41 mouse cellular contexts compared by ENCODE assay signal in genomic region chr9:99221636-99222035, GRCm38 (mm10). TPM values are rescaled to one million over a fixed set of nuclear protein-coding genes. Genes with fewer than 3 reads are reported as not detected.
"Had no signal": no experiment of that assay in that cellular context is flagged by ENCODE, and none has a peak within 500 bp of the region (broad histone marks: within the 10 kb centered on the region; RNA-seq: fewer than 3 reads in every experiment).

No protein-coding gene starts in this region.

- ATAC-seq: forebrain, embryonic 13.5 days; forebrain, embryonic 14.5 days; forebrain, embryonic 15.5 days; forebrain, embryonic 16.5 days; forebrain, postnatal 0 days had no signal

- H3K9ac ChIP-seq: embryonic facial prominence, embryonic 12.5 days; embryonic facial prominence, embryonic 13.5 days; embryonic facial prominence, embryonic 15.5 days; forebrain, embryonic 12.5 days; forebrain, embryonic 13.5 days; forebrain, embryonic 15.5 days; forebrain, postnatal 0 days; heart, embryonic 12.5 days had no signal

- H3K27ac ChIP-seq: embryonic facial prominence, embryonic 10.5 days; embryonic facial prominence, embryonic 12.5 days; embryonic facial prominence, embryonic 13.5 days; embryonic facial prominence, embryonic 15.5 days; forebrain, embryonic 10.5 days; forebrain, embryonic 12.5 days; forebrain, embryonic 13.5 days; forebrain, embryonic 15.5 days; gastrocnemius, adult 2 months; heart, adult 2 months; heart, embryonic 10.5 days had no signal

- DNase-seq: cerebellum, adult 9-11 months; cerebellum, postnatal 10 days; cerebellum, postnatal 14 days; cerebellum, postnatal 25 days; cerebellum, postnatal 36 days; embryo, embryonic 11 days; forebrain, postnatal 0 days; gastrocnemius, adult 2 months; gastrocnemius, postnatal 10 days; gastrocnemius, postnatal 14 days; gastrocnemius, postnatal 25 days; gastrocnemius, postnatal 36 days; heart, adult 11 months; heart, adult 18-20 months; heart, adult 2 months had no signal

- H3K36me3 ChIP-seq: embryonic facial prominence, embryonic 10.5 days; embryonic facial prominence, embryonic 12.5 days; embryonic facial prominence, embryonic 13.5 days; embryonic facial prominence, embryonic 15.5 days; forebrain, embryonic 10.5 days; forebrain, embryonic 12.5 days; forebrain, embryonic 15.5 days; heart, embryonic 10.5 days; heart, embryonic 12.5 days had no signal

- H3K4me3 ChIP-seq: embryonic facial prominence, embryonic 10.5 days; embryonic facial prominence, embryonic 12.5 days; embryonic facial prominence, embryonic 13.5 days; embryonic facial prominence, embryonic 15.5 days; erythroblast, embryonic 14.5 days; forebrain, embryonic 10.5 days; forebrain, embryonic 12.5 days; forebrain, embryonic 13.5 days; forebrain, embryonic 15.5 days; gastrocnemius, adult 2 months; heart, adult 2 months; heart, embryonic 10.5 days; heart, embryonic 12.5 days had no signal

- H3K27me3 ChIP-seq: embryonic facial prominence, embryonic 12.5 days; embryonic facial prominence, embryonic 13.5 days; embryonic facial prominence, embryonic 15.5 days; forebrain, embryonic 12.5 days; forebrain, embryonic 13.5 days; forebrain, embryonic 15.5 days; heart, embryonic 12.5 days had no signal

- H3K4me1 ChIP-seq: embryonic facial prominence, embryonic 10.5 days; embryonic facial prominence, embryonic 12.5 days; embryonic facial prominence, embryonic 13.5 days; embryonic facial prominence, embryonic 15.5 days; forebrain, embryonic 13.5 days; forebrain, embryonic 15.5 days; heart, embryonic 10.5 days; heart, embryonic 12.5 days had no signal

- H3K9me3 ChIP-seq: embryonic facial prominence, embryonic 10.5 days; embryonic facial prominence, embryonic 12.5 days; embryonic facial prominence, embryonic 13.5 days; embryonic facial prominence, embryonic 15.5 days; forebrain, embryonic 10.5 days; forebrain, embryonic 12.5 days; forebrain, embryonic 13.5 days; forebrain, embryonic 15.5 days; heart, embryonic 10.5 days; heart, embryonic 12.5 days had no signal

RNA-seq across cellular contexts. Expression of gene Faiml, which starts 15.4 kb away (rescaled TPM):
- total RNA-seq: common myeloid progenitor, adult 5-6 weeks; forebrain, postnatal 0 days; gastrocnemius, adult 18-20 months; gastrocnemius, adult 2 months; gastrocnemius, adult 8-10 months; gastrocnemius, postnatal 10 days; gastrocnemius, postnatal 14 days; gastrocnemius, postnatal 25 days; gastrocnemius, postnatal 36 days; gastrocnemius, postnatal 4 days; granulocyte monocyte progenitor cell, adult 5-6 weeks; heart, adult 18-20 months; heart, adult 2 months; heart, adult 8-10 months had no signal
- polyA plus RNA-seq: cortical plate, adult 2 months; embryonic facial prominence, embryonic 10.5 days; embryonic facial prominence, embryonic 11.5 days; embryonic facial prominence, embryonic 12.5 days; embryonic facial prominence, embryonic 13.5 days; embryonic facial prominence, embryonic 14.5 days; embryonic facial prominence, embryonic 15.5 days; erythroblast, embryonic 14.5 days; forebrain, embryonic 10.5 days; forebrain, embryonic 11.5 days; forebrain, embryonic 12.5 days; forebrain, embryonic 13.5 days; forebrain, embryonic 14.5 days; forebrain, embryonic 15.5 days; forebrain, embryonic 16.5 days; forebrain, postnatal 0 days; frontal cortex, adult 2 months; gonadal fat pad, adult 2 months; heart, adult 2 months; heart, embryonic 10.5 days; heart, embryonic 11.5 days; heart, embryonic 12.5 days had no signal
